Mouse (Mus musculus): ENCODE data around the gene Pkig.
A peak's percentile ranks its signal among the peaks of the same experiment; 100 is the strongest.
"Not testable (repeated sequence)": the region's sequence is repeated elsewhere in the genome, so short reads cannot be mapped to it uniquely, and the experiment has no call there.

The Pkig gene

GRCm38 (mm10) chr2:163643576-163643971 is 14.6 kb upstream of the Pkig start:
- no peak for DNase-seq (ENCODE audit: low read depth in 1 of 2, low spot score in 2 of 2)

- DNase-seq (ENCODE audit: low read depth in 1 of 2, low spot score in 2 of 2) = no peak
Measured at GRCm38 (mm10) chr2:163644047-163644446, 14.1 kb upstream of the Pkig start.

- DNase-seq (ENCODE audit: low read depth in 1 of 2, low spot score in 2 of 2) = peak; percentile 99 to 100
Measured at GRCm38 (mm10) chr2:163644575-163645385, 13.4 kb upstream of the Pkig start, which contains the start of gene Serinc3. Gene Serinc3, minus strand, starts transcription at chr2:163645131.

GRCm38 (mm10) chr2:163645700-163646460 is 12.3 kb upstream of the Pkig start:
- DNase-seq (ENCODE audit: low read depth in 1 of 2, low spot score in 2 of 2) = no peak

GRCm38 (mm10) chr2:163646461-163647080 is 11.6 kb upstream of the Pkig start:
- DNase-seq (ENCODE audit: low read depth in 1 of 2, low spot score in 2 of 2) = no peak

- not testable (repeated sequence) for DNase-seq (ENCODE audit: low read depth in 1 of 2, low spot score in 2 of 2)
Measured at GRCm38 (mm10) chr2:163655699-163656098, 2.5 kb upstream of the Pkig start.

- no peak for DNase-seq (ENCODE audit: low read depth in 1 of 2, low spot score in 2 of 2)
Measured at GRCm38 (mm10) chr2:163657486-163657885, 700 bp upstream of the Pkig start.

GRCm38 (mm10) chr2:163658941-163659340 is 755 bp downstream of the Pkig start:
- no peak for DNase-seq (ENCODE audit: low read depth in 1 of 2, low spot score in 2 of 2)

GRCm38 (mm10) chr2:163659431-163659830 is 1.2 kb downstream of the Pkig start:
- no peak for DNase-seq (ENCODE audit: low read depth in 1 of 2, low spot score in 2 of 2)

GRCm38 (mm10) chr2:163660103-163660701 is 2.0 kb downstream of the Pkig start:
- DNase-seq (ENCODE audit: low read depth in 1 of 2, low spot score in 2 of 2) = no peak

- DNase-seq (ENCODE audit: low read depth in 1 of 2, low spot score in 2 of 2) = no peak
Measured at GRCm38 (mm10) chr2:163661371-163661850, 3.2 kb downstream of the Pkig start.

GRCm38 (mm10) chr2:163662076-163662475 is 3.9 kb downstream of the Pkig start:
- no peak for DNase-seq (ENCODE audit: low read depth in 1 of 2, low spot score in 2 of 2)

- DNase-seq (ENCODE audit: low read depth in 1 of 2, low spot score in 2 of 2) = peak in 1 of 2 experiments; percentile 50
Measured at GRCm38 (mm10) chr2:163662698-163663221, 4.6 kb downstream of the Pkig start.

GRCm38 (mm10) chr2:163663930-163664329 is 5.7 kb downstream of the Pkig start:
- no peak for DNase-seq (ENCODE audit: low read depth in 1 of 2, low spot score in 2 of 2)

GRCm38 (mm10) chr2:163667045-163667444 is 8.9 kb downstream of the Pkig start:
- no peak for DNase-seq (ENCODE audit: low read depth in 1 of 2, low spot score in 2 of 2)

GRCm38 (mm10) chr2:163670872-163671594 is 12.8 kb downstream of the Pkig start:
- no peak for DNase-seq (ENCODE audit: low read depth in 1 of 2, low spot score in 2 of 2)

- no peak for DNase-seq (ENCODE audit: low read depth in 1 of 2, low spot score in 2 of 2)
Measured at GRCm38 (mm10) chr2:163674397-163674796, 16.2 kb downstream of the Pkig start.

GRCm38 (mm10) chr2:163675144-163675619 is 17.0 kb downstream of the Pkig start:
- DNase-seq (ENCODE audit: low read depth in 1 of 2, low spot score in 2 of 2) = no peak

- no peak for DNase-seq (ENCODE audit: low read depth in 1 of 2, low spot score in 2 of 2)
Measured at GRCm38 (mm10) chr2:163675662-163676061, 17.5 kb downstream of the Pkig start.

- DNase-seq (ENCODE audit: low read depth in 1 of 2, low spot score in 2 of 2) = no peak
Measured at GRCm38 (mm10) chr2:163676321-163676720, 18.1 kb downstream of the Pkig start.

Measured in monocyte, adult 2 months (primary cell).